Mouse (Mus musculus): ENCODE data around the gene A630010A05Rik.
"Not testable (repeated sequence)": the region's sequence is repeated elsewhere in the genome, so short reads cannot be mapped to it uniquely, and the experiment has no call there.

Gene A630010A05Rik

GRCm38 (mm10) chr16:14562017-14562416 is at the start of gene A630010A05Rik:
Gene A630010A05Rik (plus strand): TSS chr16:14562317.
- DNase-seq (ENCODE audit: extremely low read depth, low read depth, low spot score), result no peak

GRCm38 (mm10) chr16:14535766-14536165 is 26.4 kb upstream of the A630010A05Rik start:
- no peak for DNase-seq (ENCODE audit: extremely low read depth, low read depth, low spot score)

- not testable (repeated sequence) for DNase-seq (ENCODE audit: extremely low read depth, low read depth, low spot score)
Observed at GRCm38 (mm10) chr16:14557191-14557590, 4.9 kb upstream of the A630010A05Rik start.
